Mouse (Mus musculus) CH12.LX (cell line): ENCODE data around the gene Plekha7. TPM values are rescaled to one million over a fixed set of nuclear protein-coding genes. Genes with fewer than 3 reads are reported as not detected.

Source experiments
- DNase-seq: peaks from one replicate; pipeline ENCODE4 v3.0.0-alpha.2; 2013; ENCODE audit errors: extremely low read depth
- H3K27ac ChIP-seq: 2 replicates; pipeline ENCODE4 v1.5.1; 2012; ENCODE audit warnings: low read depth, mild to moderate bottlenecking, control low read depth, moderate library complexity; ENCODE audit not compliant: insufficient read depth
- H3K27me3 ChIP-seq: replicated peaks from 2 replicates; pipeline ENCODE3; 2012; ENCODE audit warnings: inconsistent platforms
- H3K36me3 ChIP-seq, 2 experiments: replicated peaks in 1 of 2; 2 replicates each; pipeline versions ENCODE3 to v1.6.1; 2012; ENCODE audit warnings: inconsistent platforms in 1 of 2, low read length in 1 of 2, mild to moderate bottlenecking in 1 of 2, mixed read lengths in 1 of 2, moderate library complexity in 1 of 2; ENCODE audit not compliant: control insufficient read depth in 1 of 2, insufficient read depth in 1 of 2
- H3K4me1 ChIP-seq, 2 experiments: 2 replicates each; pipeline ENCODE4 v1.6.1; 2012; ENCODE audit warnings: inconsistent platforms in 1 of 2, moderate library complexity in 1 of 2; ENCODE audit not compliant: insufficient read depth in 2 of 2, control insufficient read depth in 1 of 2
- H3K4me2 ChIP-seq: 2 replicates; pipeline ENCODE4 v1.6.1; 2012; ENCODE audit warnings: low read depth, mild to moderate bottlenecking, control low read depth; ENCODE audit not compliant: poor library complexity, insufficient read depth, severe bottlenecking
- H3K4me3 ChIP-seq, 3 experiments: fragments of 150-350 bp in 1 of 3; sonication (generic) in 1 of 3; replicated peaks in 1 of 3; 2 replicates each; pipeline versions ENCODE3 to v1.5.1; 2011 to 2012; ENCODE audit warnings: low read depth in 2 of 3, low read length in 2 of 3, mild to moderate bottlenecking in 2 of 3, moderate library complexity in 2 of 3, control low read depth in 1 of 3, improper control_type of control experiment in 1 of 3, inconsistent platforms in 1 of 3, mixed read lengths in 1 of 3; ENCODE audit not compliant: poor library complexity in 1 of 3
- H3K79me2 ChIP-seq: replicated peaks from 2 replicates; pipeline ENCODE4 v1.6.1; 2012; ENCODE audit warnings: mild to moderate bottlenecking, moderate library complexity; ENCODE audit not compliant: control insufficient read depth, poor library complexity, insufficient read depth, severe bottlenecking; ENCODE audit errors: extremely low read depth
- H3K9ac ChIP-seq: 2 replicates; pipeline ENCODE4 v1.6.1; 2012; ENCODE audit warnings: low read depth, mild to moderate bottlenecking, control low read depth, moderate library complexity; ENCODE audit not compliant: insufficient read depth
- H3K9me3 ChIP-seq: replicated peaks from 2 replicates; pipeline ENCODE3; 2012; ENCODE audit warnings: low read length, inconsistent platforms, mixed read lengths
- CHD1 ChIP-seq: IDR thresholded peaks from 2 replicates; pipeline ENCODE4 v1.6.1; 2012; ENCODE audit warnings: low read depth, low read length, improper control_type of control experiment, inconsistent platforms
- CHD2 ChIP-seq: IDR thresholded peaks from 2 replicates; pipeline ENCODE4 v1.6.1; 2011; ENCODE audit warnings: low read length, improper control_type of control experiment
- CTCF ChIP-seq, 2 experiments: IDR thresholded peaks in 1 of 2; conservative IDR thresholded peaks in 1 of 2; 2 replicates each; pipeline ENCODE4 v1.5.1; 2011 to 2012; ENCODE audit warnings: low read depth in 2 of 2, low read length in 2 of 2, improper control_type of control experiment in 1 of 2, inconsistent platforms in 1 of 2, mild to moderate bottlenecking in 1 of 2, moderate library complexity in 1 of 2
- ELF1 ChIP-seq: IDR thresholded peaks from 2 replicates; pipeline ENCODE4 v1.6.1; 2014; ENCODE audit warnings: low read depth, mild to moderate bottlenecking, inconsistent platforms, low read length, improper control_type of control experiment
- ETS1 ChIP-seq: conservative IDR thresholded peaks from 2 replicates; pipeline ENCODE4 v1.6.1; 2012; ENCODE audit warnings: low read depth, mild to moderate bottlenecking, inconsistent platforms, low read length, improper control_type of control experiment, moderate library complexity
- GABPA ChIP-seq: IDR thresholded peaks from 2 replicates; pipeline ENCODE4 v1.6.1; 2012; ENCODE audit warnings: low read depth, low read length, improper control_type of control experiment, inconsistent platforms; ENCODE audit not compliant: insufficient replicate concordance
- IRF4 ChIP-seq: IDR thresholded peaks from 2 replicates; pipeline ENCODE4 v1.6.1; 2014; ENCODE audit warnings: low read depth, mild to moderate bottlenecking, inconsistent platforms, low read length, improper control_type of control experiment
- JUN ChIP-seq: IDR thresholded peaks from 2 replicates; pipeline ENCODE4 v1.6.1; 2011; ENCODE audit warnings: low read depth, mild to moderate bottlenecking, low read length, improper control_type of control experiment, moderate library complexity; ENCODE audit not compliant: insufficient read depth
- MAZ ChIP-seq: IDR thresholded peaks from 2 replicates; pipeline ENCODE4 v1.6.1; 2012; ENCODE audit warnings: low read depth, mild to moderate bottlenecking, inconsistent platforms, low read length, improper control_type of control experiment, moderate library complexity
- MEF2A ChIP-seq: IDR thresholded peaks from 2 replicates; pipeline ENCODE4 v1.6.1; 2014; ENCODE audit warnings: low read depth, mild to moderate bottlenecking, inconsistent platforms, low read length, improper control_type of control experiment, borderline replicate concordance
- MXI1 ChIP-seq: IDR thresholded peaks from 2 replicates; pipeline ENCODE4 v1.6.1; 2011; ENCODE audit warnings: mild to moderate bottlenecking, low read depth, low read length, improper control_type of control experiment
- MYC ChIP-seq: IDR thresholded peaks from 2 replicates; pipeline ENCODE4 v1.6.1; 2011; ENCODE audit warnings: low read depth, mild to moderate bottlenecking, improper control_type of control experiment, low read length
- NRF1 ChIP-seq: IDR thresholded peaks from 2 replicates; pipeline ENCODE4 v1.6.1; 2014; ENCODE audit warnings: low read depth, mild to moderate bottlenecking, inconsistent platforms, low read length, improper control_type of control experiment, moderate library complexity
- POLR2A ChIP-seq: IDR thresholded peaks from 2 replicates; pipeline ENCODE4 v1.6.1; 2011; ENCODE audit warnings: low read depth, mild to moderate bottlenecking, improper control_type of control experiment, low read length
- POLR2AphosphoS2 ChIP-seq: IDR thresholded peaks from 2 replicates; pipeline ENCODE4 v1.6.1; 2011; ENCODE audit warnings: low read depth, low read length, improper control_type of control experiment
- RAD21 ChIP-seq: IDR thresholded peaks from 2 replicates; pipeline ENCODE4 v1.6.1; 2011; ENCODE audit warnings: low read depth, mild to moderate bottlenecking, low read length, improper control_type of control experiment, moderate library complexity
- RCOR1 ChIP-seq: conservative IDR thresholded peaks from 2 replicates; pipeline ENCODE4 v1.6.1; 2012; ENCODE audit warnings: low read depth, mild to moderate bottlenecking, inconsistent platforms, low read length, improper control_type of control experiment
- SIN3A ChIP-seq: IDR thresholded peaks from 2 replicates; pipeline ENCODE4 v1.6.1; 2012; ENCODE audit warnings: low read length, improper control_type of control experiment, inconsistent platforms
- SMC3 ChIP-seq: IDR thresholded peaks from 2 replicates; pipeline ENCODE4 v1.6.1; 2011; ENCODE audit warnings: low read depth, low read length, improper control_type of control experiment
- TCF12 ChIP-seq: IDR thresholded peaks from 2 replicates; pipeline ENCODE4 v1.6.1; 2014; ENCODE audit warnings: low read depth, mild to moderate bottlenecking, inconsistent platforms, low read length, improper control_type of control experiment
- UBTF ChIP-seq: IDR thresholded peaks from 2 replicates; pipeline ENCODE4 v1.6.1; 2012; ENCODE audit warnings: low read depth, mild to moderate bottlenecking, inconsistent platforms, low read length, improper control_type of control experiment, moderate library complexity
- USF1 ChIP-seq: IDR thresholded peaks from 2 replicates; pipeline ENCODE4 v1.6.1; 2014; ENCODE audit warnings: low read depth, mild to moderate bottlenecking, inconsistent platforms, low read length, improper control_type of control experiment
- ZKSCAN1 ChIP-seq: IDR thresholded peaks from 2 replicates; pipeline ENCODE4 v1.6.1; 2012; ENCODE audit warnings: low read depth, inconsistent platforms, low read length, improper control_type of control experiment, borderline replicate concordance
- ZNF384 ChIP-seq: IDR thresholded peaks from 2 replicates; pipeline ENCODE4 v1.6.1; 2012; ENCODE audit warnings: low read depth, low read length, improper control_type of control experiment, inconsistent platforms
- dilution Hi-C: fragments of 300-500 bp; cut with MboI; formaldehyde crosslinking; loops from 2 replicates; pipeline ENCODE4 v1.14.3; 2020; ENCODE audit warnings: low sequenced_read_pairs; ENCODE audit not compliant: extremely low pct_unique_long_range_greater_than_20kb, extremely low pct_ligation_motif_present
- in situ Hi-C: fragments of 300-500 bp; cut with MboI; formaldehyde crosslinking; loops from 3 replicates; pipeline ENCODE4 v1.14.3; 2019; ENCODE audit warnings: low sequenced_read_pairs, low pct_ligation_motif_present, low pct_unique_long_range_greater_than_20kb, mixed read lengths
- polyA plus RNA-seq: library from polyadenylated mRNA; unstranded; fragments of >175 nt; gene quantifications from 2 replicates; pipeline ENCODE4 v1.2.1, GENCODE M21; 2012; ENCODE audit warnings: low read depth; ENCODE audit not compliant: insufficient read length
- total RNA-seq, 2 experiments: library from RNA; depleted of rRNA; stranded (reverse); fragments of 300-350 nt in 1 of 2; fragments of >200 nt in 1 of 2; gene quantifications; 2 replicates each; pipeline ENCODE4 v1.2.3; 2012 to 2014

Plekha7 gene
- total and polyA plus RNA-seq, 3 experiments, result 0.59 to 1.5 (median 1.0) TPM

- dilution Hi-C loops, result no loop called here
- DNase-seq, result peak; percentile 27
- Histone ChIP-seq H3K9ac (no peak overlapping the region; the same call in 1 of the 2 replicates), H3K36me3 (no peaks in the 10 kb centered on the region), H3K27me3 (no peaks in the 10 kb centered on the region), H3K4me3 (no peak overlapping the region), H3K9me3 (no peaks in the 10 kb centered on the region), H3K79me2 (no peaks in the 10 kb centered on the region), H3K4me1 (peaks cover 3 to 18% of the 10 kb centered on the region in 2 experiments; a peak in 2 of 4 replicates), H3K4me2 (no peak overlapping the region), H3K27ac (no peak overlapping the region)
- in situ Hi-C loops, result loop anchor here (25.0 kb wide), 1 partner anchor 481 kb away; no protein-coding TSS in a partner anchor
- TF ChIP-seq POLR2AphosphoS2 (no peak), GABPA (no peak), MYC (peak; percentile 51; the same call in 1 of the 2 replicates), CTCF (conservative IDR thresholded peaks at IDR 0.05 in 1 of 2, IDR thresholded peaks at IDR 0.05 in 1 of 2; ENCODE audit: low read depth in 2 of 2, low read length in 2 of 2) (peak in 1 of 2 experiments; percentile 58; a peak in 2 of 4 replicates), UBTF (no peak), RCOR1 (no peak), POLR2A (no peak), MAZ (no peak), ETS1 (no peak), CHD1 (no peak), SMC3 (0 out of 2 replicates have a peak, but pooled peaks have one; percentile 7), RAD21 (peak; percentile 49)
These were observed 176.8 kb downstream of the Plekha7 start for GRCm38 (mm10) chr7:116131390-116131789.

DNA sequence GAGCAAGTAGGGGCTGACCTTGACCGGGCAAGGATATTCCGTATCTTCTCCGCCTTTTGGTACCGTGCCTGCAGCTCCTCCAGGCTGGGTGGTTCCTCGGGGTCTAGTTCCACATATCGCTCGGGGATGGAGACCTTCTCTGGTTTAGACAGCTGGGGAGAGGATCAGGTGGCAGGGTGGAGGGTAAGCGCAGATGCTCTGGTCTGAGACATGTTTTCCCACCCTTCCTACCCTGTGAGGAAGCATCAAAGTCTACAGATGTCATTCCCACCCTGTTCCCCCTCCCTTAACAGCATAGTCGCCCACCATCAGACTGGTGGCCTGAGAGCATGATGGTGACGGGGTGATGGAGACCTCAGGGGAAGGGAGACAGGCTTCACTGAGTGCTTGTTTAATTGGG is 178.8 kb downstream of the Plekha7 start:
- no peak overlapping the region for H3K4me2 ChIP-seq
- no peak for DNase-seq
- dilution Hi-C loops (no loop called here), in situ Hi-C loops (loop anchor here (25.0 kb wide), 1 partner anchor 483 kb away; no protein-coding TSS in a partner anchor)
- H3K79me2 ChIP-seq, result no peaks in the 10 kb centered on the region
- H3K4me1 ChIP-seq, result peaks cover 3 to 18% of the 10 kb centered on the region in 2 experiments; a peak in 2 of 4 replicates
- H3K36me3 ChIP-seq, result no peaks in the 10 kb centered on the region
- H3K9ac ChIP-seq, result no peak overlapping the region
- H3K27me3 ChIP-seq, result no peaks in the 10 kb centered on the region
- H3K27ac ChIP-seq, result no peak overlapping the region
- H3K4me3 ChIP-seq, result no peak overlapping the region
- TF ChIP-seq SIN3A, result no peak
- TF ChIP-seq ZNF384, result no peak
- TF ChIP-seq TCF12, result no peak
- TF ChIP-seq MEF2A, result no peak
- TF ChIP-seq RCOR1, result no peak
- TF ChIP-seq ELF1, result no peak
- TF ChIP-seq MAZ, result no peak
- no peak for TF ChIP-seq IRF4
- no peak for TF ChIP-seq CHD1
- no peak for TF ChIP-seq NRF1
- TF ChIP-seq SMC3, result no peak
- no peak for TF ChIP-seq ZKSCAN1
- TF ChIP-seq GABPA, result no peak
- TF ChIP-seq MXI1, result no peak
- no peak for TF ChIP-seq CTCF (conservative IDR thresholded peaks at IDR 0.05 in 1 of 2, IDR thresholded peaks at IDR 0.05 in 1 of 2; ENCODE audit: low read depth in 2 of 2, low read length in 2 of 2)
- TF ChIP-seq CHD2, result no peak
- TF ChIP-seq USF1, result no peak
- TF ChIP-seq JUN, result no peak
- H3K9me3 ChIP-seq, result no peaks in the 10 kb centered on the region
